Mouse (Mus musculus) bone marrow, adult 2 months (tissue): ENCODE data around the gene Col13a1. TPM values are rescaled to one million over a fixed set of nuclear protein-coding genes. Genes with fewer than 3 reads are reported as not detected.

Experiments
- H3K27ac ChIP-seq: fragments of 200-500 bp; 2 replicates; pipeline ENCODE4 v1.5.1; 2012; ENCODE audit warnings: low read depth, mild to moderate bottlenecking, control low read depth, inconsistent platforms, low read length; ENCODE audit not compliant: control insufficient read depth, poor library complexity, insufficient read depth
- H3K4me1 ChIP-seq: fragments of 200-500 bp; 2 replicates; pipeline ENCODE4 v1.6.1; 2011; ENCODE audit warnings: low read length; ENCODE audit not compliant: control insufficient read depth, insufficient read depth
- H3K4me3 ChIP-seq: fragments of 200-500 bp; replicated peaks from 2 replicates; pipeline ENCODE3; 2011; ENCODE audit warnings: mild to moderate bottlenecking, low read depth, low read length, control low read depth; ENCODE audit not compliant: control insufficient read depth
- CTCF ChIP-seq: fragments of 200-500 bp; IDR thresholded peaks from 2 replicates; pipeline ENCODE4 v1.5.1; 2011; ENCODE audit warnings: low read length, control low read depth; ENCODE audit not compliant: control insufficient read depth, insufficient read depth
- POLR2A ChIP-seq: fragments of 200-500 bp; IDR thresholded peaks from 2 replicates; pipeline ENCODE4 v1.6.1; 2011; ENCODE audit warnings: low read depth, mild to moderate bottlenecking, control low read depth, low read length, borderline replicate concordance; ENCODE audit not compliant: control insufficient read depth
- WGBS: fragments of 180-500 bp; shearing (Covaris S2); methylation state at CpG from one replicate; pipeline ENCODE4 v1.1.7; 2018; 5-methylcytosine and 5-hydroxymethylcytosine counted together
- polyA plus RNA-seq: library from polyadenylated mRNA; stranded (reverse); fragments of >200 nt; gene quantifications from 2 replicates; pipeline ENCODE4 v1.2.4, GENCODE M21; 2011; ENCODE audit warnings: low replicate concordance; ENCODE audit not compliant: missing spikeins, insufficient read depth, insufficient read length

Gene Col13a1
- polyA plus RNA-seq, 1 experiment, result not detected

GRCm38 (mm10) chr10:61795458-61795857, 183.4 kb downstream of the Col13a1 start:
- Histone ChIP-seq H3K4me1 (no peaks in the 10 kb centered on the region), H3K4me3 (no peak overlapping the region), H3K27ac (no peak overlapping the region)
- no peak for TF ChIP-seq CTCF
- TF ChIP-seq POLR2A, result no peak
- 50% methylated on average over 8 of the region's 8 CpGs for WGBS

GRCm38 (mm10) chr10:61794971-61795370, 183.9 kb downstream of the Col13a1 start:
- 35% methylated on average over 10 of the region's 10 CpGs for WGBS
- H3K4me1 ChIP-seq, result no peaks in the 10 kb centered on the region

DNA sequence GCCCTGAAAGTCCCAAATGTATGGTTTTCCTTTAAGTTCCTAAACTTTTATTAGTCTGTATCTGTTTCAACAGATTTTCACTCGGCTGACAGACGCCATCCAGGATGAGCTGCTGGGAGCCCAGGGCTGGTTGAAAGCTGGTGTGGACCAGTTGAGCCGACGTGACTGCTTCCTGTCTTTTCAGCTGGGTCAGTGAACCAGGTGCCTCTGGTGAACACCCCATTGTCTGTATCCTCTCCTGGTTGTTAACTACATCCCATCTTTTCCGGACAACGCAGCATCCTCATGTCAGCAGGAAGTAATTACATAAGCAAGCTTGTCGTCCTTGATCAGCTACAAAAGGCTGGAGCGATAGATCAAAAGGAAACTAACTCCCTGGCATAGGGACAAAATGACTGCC, 185.9 kb downstream of the Col13a1 start:
- 62% methylated on average over 8 of the region's 8 CpGs for WGBS
- H3K27ac ChIP-seq, result no peak overlapping the region
- TF ChIP-seq POLR2A (no peak), CTCF (no peak)
- H3K4me3 ChIP-seq, result no peak overlapping the region
- no peaks in the 10 kb centered on the region for H3K4me1 ChIP-seq

More at GRCm38 (mm10) chr10:61794971-61795370, 183.9 kb downstream of the Col13a1 start:
- no peak overlapping the region for H3K27ac ChIP-seq
- H3K4me3 ChIP-seq, result no peak overlapping the region
- TF ChIP-seq CTCF (no peak), POLR2A (no peak)

- Histone ChIP-seq H3K4me3 (no peak overlapping the region), H3K27ac (no peak overlapping the region), H3K4me1 (no peaks in the 10 kb centered on the region)
- WGBS, result 92% methylated on average over 5 of the region's 5 CpGs
- TF ChIP-seq CTCF, result no peak
Measured at GRCm38 (mm10) chr10:61788499-61788898, 190.4 kb downstream of the Col13a1 start.

Other genes with a start within 250 kb of the Col13a1 start
- 0.45 and 3.9 TPM in 2 replicates for gene H2afy2, start 195.0 kb downstream of the Col13a1 start, polyA plus RNA-seq
- not detected in 2 replicates for gene Neurog3, start 154.0 kb upstream of the Col13a1 start, polyA plus RNA-seq
- 2.0 TPM in 1 of 2 replicates, not detected in the other for gene Fam241b, start 164.8 kb upstream of the Col13a1 start, polyA plus RNA-seq